Comparison of ENCODE assay signal across 8 mouse cellular contexts in genomic region chrX:157731658-157732314, GRCm38 (mm10). TPM values are rescaled to one million over a fixed set of nuclear protein-coding genes. Genes with fewer than 3 reads are reported as not detected.
DNase-seq lines count a peak whose midpoint lies in the region; ATAC-seq and TF ChIP-seq lines count a peak whose summit lies in the region.

No protein-coding gene starts in this region.

- peak; percentile 47 to 69 for DNase-seq in heart, adult 18-20 months
- no peak for DNase-seq in heart, postnatal 25 days (ENCODE audit: low spot score)
- peak; percentile 84 for DNase-seq in cerebellum, postnatal 14 days
- peak; percentile 52 to 56 for DNase-seq in frontal cortex, postnatal 25 days (ENCODE audit: low spot score in 2 of 2)
- DNase-seq in kidney, adult 18-20 months = peak; percentile 49
- peak; percentile 77 for DNase-seq in limb, embryonic 10.5 days (ENCODE audit: low spot score)

- intact Hi-C loops in heart, postnatal 25 days (cut with DNase I) = loop anchor here (5.0 to 10.0 kb wide), 2 partner anchors 223 to 1191 kb away; no protein-coding TSS in a partner anchor

- 0 out of 2 replicates have a peak, but pooled peaks cover 4% of the 10 kb centered on the region for H3K4me1 ChIP-seq in limb, embryonic 10.5 days
- H3K4me1 ChIP-seq in midbrain, embryonic 13.5 days (replicated peaks) = peaks cover 8% of the 10 kb centered on the region; the same call in 1 of the 2 replicates
- H3K4me1 ChIP-seq in small intestine, adult 2 months (ENCODE audit: control insufficient read depth, insufficient read depth, insufficient read length, low read length) = no peaks in the 10 kb centered on the region

- TF ChIP-seq POLR2A in small intestine, adult 2 months (IDR thresholded peaks at IDR 0.05; ENCODE audit: low read depth, low read length) = no peak

- H3K4me2 ChIP-seq in midbrain, embryonic 13.5 days (replicated peaks) = peak overlapping the region; percentile 11; the same call in 1 of the 2 replicates

- no peaks in the 10 kb centered on the region for H3K36me3 ChIP-seq in limb, embryonic 10.5 days
- H3K36me3 ChIP-seq in midbrain, embryonic 13.5 days = no peaks in the 10 kb centered on the region
- H3K36me3 ChIP-seq in small intestine, adult 2 months (ENCODE audit: control insufficient read depth, insufficient read depth, low read length) = no peaks in the 10 kb centered on the region

- peaks cover 84% of the 10 kb centered on the region for H3K27me3 ChIP-seq in limb, embryonic 10.5 days (ENCODE audit: low read depth, poor library complexity, severe bottlenecking)
- peaks cover 12% of the 10 kb centered on the region; the same call in 1 of the 2 replicates for H3K27me3 ChIP-seq in midbrain, embryonic 13.5 days
- no peaks in the 10 kb centered on the region for H3K27me3 ChIP-seq in small intestine, adult 2 months (ENCODE audit: control insufficient read depth, insufficient read depth, low read length)

- 27% methylated on average over 9 of the region's 9 CpGs for WGBS in limb, embryonic 10.5 days
- WGBS in midbrain, embryonic 13.5 days = 29% methylated on average over 9 of the region's 9 CpGs
- 29% methylated on average over 9 of the region's 9 CpGs for WGBS in small intestine, adult 2 months

- TF ChIP-seq CTCF in small intestine, adult 2 months (IDR thresholded peaks at IDR 0.05; ENCODE audit: extremely low read depth, insufficient read length, insufficient replicate concordance, low read depth, low read length) = peak; percentile 42; the same call in 1 of the 2 replicates

- no peaks in the 10 kb centered on the region for H3K9me3 ChIP-seq in limb, embryonic 10.5 days (replicated peaks)
- no peaks in the 10 kb centered on the region for H3K9me3 ChIP-seq in midbrain, embryonic 13.5 days

- H3K27ac ChIP-seq in limb, embryonic 10.5 days = no peak overlapping the region
- H3K27ac ChIP-seq in midbrain, embryonic 13.5 days = no peak overlapping the region
- H3K27ac ChIP-seq in small intestine, adult 2 months (ENCODE audit: insufficient read depth, low read depth, low read length) = no peak overlapping the region

- ATAC-seq in midbrain, embryonic 13.5 days = peak; percentile 82

- 0 out of 2 replicates have a peak overlapping the region, but pooled peaks have one; percentile 1 for H3K4me3 ChIP-seq in limb, embryonic 10.5 days
- H3K4me3 ChIP-seq in midbrain, embryonic 13.5 days (replicated peaks) = no peak overlapping the region
- no peak overlapping the region for H3K4me3 ChIP-seq in small intestine, adult 2 months (ENCODE audit: low read depth, low read length)

- H3K9ac ChIP-seq in midbrain, embryonic 13.5 days (replicated peaks) = no peak overlapping the region

RNA-seq across cellular contexts. Expression of gene Smpx, which starts 33.1 kb away (rescaled TPM):
- 100 to 1,000 TPM; 373 to 434 TPM for total RNA-seq in heart, adult 18-20 months (2021)
- total RNA-seq in heart, postnatal 25 days (2021) = 100 to 1,000 TPM; 393 to 458 TPM
- 0.26 and 0.48 TPM in 2 replicates for polyA plus RNA-seq in limb, embryonic 10.5 days (2016; fragmentation: Nextera tagmentation; extraction: Ambion mirVana)
- polyA plus RNA-seq in midbrain, embryonic 13.5 days (2015; fragmentation: Nextera tagmentation; extraction: Ambion mirVana) = not detected in 2 replicates
- polyA plus RNA-seq in small intestine, adult 2 months (2012; rRNA removed) = 0.30 and 0.32 TPM in 2 replicates
